Mouse (Mus musculus) T-helper 1 cell (primary cell): ENCODE measurements around the gene Gdi1.
"Not testable (repeated sequence)": the region's sequence is repeated elsewhere in the genome, so short reads cannot be mapped to it uniquely, and the experiment has no call there.

Experiments used
- in situ Hi-C: fragments of 300-600 bp; cut with MboI, MseI; formaldehyde crosslinking; loops from one replicate; pipeline ENCODE4 v1.15.1; 2025; ENCODE audit warnings: high pct_unique_total_duplicates

Gene Gdi1

DNA sequence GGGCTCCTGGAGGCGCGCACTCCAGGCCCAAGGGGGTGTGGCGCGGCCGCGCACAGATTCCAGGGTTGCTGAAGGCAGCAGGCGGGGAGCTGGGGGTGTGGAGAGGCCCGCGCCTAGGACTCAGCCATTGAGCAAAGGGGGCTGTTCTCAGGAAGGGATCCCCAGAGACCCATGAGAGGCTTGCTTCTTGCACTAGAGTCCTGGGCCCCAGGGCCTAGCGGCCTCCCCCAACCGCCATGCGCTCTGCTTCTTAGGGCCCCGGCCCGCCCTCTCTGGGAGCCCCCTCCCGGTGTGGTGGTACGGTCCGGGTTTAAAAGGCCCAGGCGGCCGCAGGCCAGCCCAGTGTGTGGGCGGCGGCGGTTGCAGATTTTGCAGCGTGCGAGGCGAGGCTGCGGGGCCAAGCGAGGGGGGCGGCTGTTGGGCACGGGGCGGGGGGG is 23.9 kb downstream of the Gdi1 start, which contains the start of gene Plxna3:
Plxna3 (plus strand) TSS at position 342 of the 437 bp plus-strand sequence.
- in situ Hi-C loops = no loop called here

DNA sequence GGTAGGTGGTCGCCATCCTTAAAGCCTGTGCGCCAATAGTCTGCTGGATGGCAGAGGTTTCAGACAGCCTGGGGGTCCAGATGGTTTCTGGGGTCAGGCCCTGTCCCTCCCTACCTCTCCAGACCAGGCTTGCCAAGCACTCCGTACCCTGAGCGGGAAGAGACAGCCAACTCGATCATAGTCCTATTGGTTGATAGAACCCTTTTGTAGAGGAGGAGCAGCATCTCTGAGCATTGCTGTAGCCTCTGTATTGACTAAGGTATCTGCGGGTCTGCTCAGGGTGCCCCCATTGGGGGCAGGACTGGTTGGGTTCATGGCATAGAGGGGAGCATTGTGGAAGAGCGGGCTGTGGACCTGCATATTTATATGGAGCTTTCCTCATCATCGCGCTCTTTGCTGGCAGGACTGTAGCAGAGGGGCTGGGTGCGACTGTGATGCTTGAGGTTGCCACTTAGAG is 24.4 kb downstream of the Gdi1 start:
- in situ Hi-C loops = no loop called here

DNA sequence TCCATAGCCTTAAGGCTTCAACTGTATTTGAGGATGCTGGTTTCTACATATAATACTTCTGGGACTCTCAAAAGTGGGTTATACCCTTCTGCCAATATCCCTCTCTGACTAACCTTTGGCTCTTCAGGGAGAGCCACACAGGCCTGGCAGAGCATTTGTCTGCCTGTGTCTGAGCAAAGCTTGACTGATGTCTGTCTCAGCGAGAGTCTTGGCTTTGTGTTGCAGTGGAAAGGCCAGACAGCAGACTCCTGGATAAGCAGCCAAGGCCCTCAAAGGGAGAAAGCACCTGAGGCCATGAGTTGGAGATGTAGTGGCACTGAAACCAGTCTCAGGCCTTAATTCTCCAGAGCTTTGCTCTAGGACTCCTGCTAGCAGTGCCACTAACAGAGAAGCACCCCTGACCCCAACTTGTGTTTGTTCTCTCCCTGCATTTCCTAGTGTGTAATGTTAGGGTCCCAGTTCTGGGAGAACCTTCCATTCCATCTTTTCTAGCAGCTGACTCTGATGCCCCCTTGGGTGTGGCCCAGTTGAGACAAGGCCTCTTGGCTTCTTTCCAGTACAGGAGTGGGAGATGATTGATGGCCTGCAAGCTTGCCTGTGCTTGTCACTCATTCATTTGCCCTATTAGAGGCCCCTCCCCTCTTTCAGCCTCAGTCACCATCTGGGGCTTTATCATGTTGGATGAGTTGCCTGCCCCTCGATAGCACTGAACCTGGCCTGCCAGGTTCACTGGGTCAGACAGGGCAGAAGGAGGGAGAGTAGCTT is 25.6 kb downstream of the Gdi1 start:
- in situ Hi-C loops = no loop called here

DNA sequence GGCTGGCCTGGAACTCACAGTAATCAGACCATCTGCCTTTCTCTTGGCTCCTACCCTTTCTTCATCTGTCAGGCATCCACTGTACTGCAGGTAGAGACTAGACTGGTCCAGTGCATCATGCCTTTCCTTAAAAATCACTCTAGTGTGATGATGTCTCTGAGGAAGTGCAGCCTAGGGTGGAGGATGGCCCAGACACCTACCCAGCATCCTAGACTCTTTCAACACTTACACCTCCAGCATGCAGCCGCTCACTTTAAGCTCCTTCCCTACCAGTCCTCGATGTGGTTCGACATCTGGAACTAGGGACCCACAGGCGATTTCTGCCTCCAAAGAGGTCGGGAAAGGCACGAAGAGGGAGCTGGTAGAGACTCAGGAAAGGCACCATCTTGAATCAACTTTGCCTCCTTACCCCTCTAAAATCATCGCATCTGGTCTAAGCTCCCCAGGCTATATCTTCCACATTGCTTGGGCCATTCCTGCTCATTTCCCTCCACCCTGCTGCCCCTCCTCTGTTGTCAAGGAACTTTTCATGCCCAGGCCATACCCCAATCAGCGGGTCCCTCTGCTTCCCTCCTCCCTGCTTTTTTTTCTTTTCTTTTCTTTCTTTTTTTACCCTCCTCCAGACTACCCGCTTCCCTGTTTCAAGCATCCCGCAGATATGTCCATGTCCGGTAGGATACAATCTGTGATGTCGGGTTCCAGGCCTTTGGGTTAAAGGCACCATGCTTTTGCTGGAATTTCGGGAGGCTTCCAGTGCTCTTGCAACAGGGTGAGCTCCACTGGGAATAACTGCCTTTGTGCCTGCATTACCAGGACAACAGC is 48.1 kb downstream of the Gdi1 start:
- in situ Hi-C loops = no loop called here

- in situ Hi-C loops = no loop called here
Observed at GRCm38 (mm10) chrX:74353467-74353770, 48.6 kb downstream of the Gdi1 start, which contains the start of gene Lage3. Gene Lage3, minus strand, starts transcription at chrX:74353618.

GRCm38 (mm10) chrX:74357069-74357468 is 52.3 kb downstream of the Gdi1 start:
- in situ Hi-C loops = not testable (repeated sequence)

- in situ Hi-C loops = no loop called here
Observed at GRCm38 (mm10) chrX:74359171-74359570, 54.4 kb downstream of the Gdi1 start.
